Mouse (Mus musculus) limb, embryonic 12.5 days (tissue): ENCODE measurements around the gene Zan. TPM values are rescaled to one million over a fixed set of nuclear protein-coding genes. Genes with fewer than 3 reads are reported as not detected.

Experiments
- ATAC-seq: fragments of 200-750 bp; cut with Nextera tagmentation; 2 replicates; pipeline ENCODE4 v1.8.0; 2017; ENCODE audit warnings: low read depth, moderate TSS enrichment; ENCODE audit not compliant: insufficient number of reproducible peaks, insufficient read depth, low FRiP score, low TSS enrichment
- H3K27ac ChIP-seq: fragments of 300-500 bp; sonication (generic); 2 replicates; pipeline ENCODE4 v1.5.1; 2016; ENCODE audit warnings: mild to moderate bottlenecking, moderate library complexity
- H3K27me3 ChIP-seq: fragments of 300-500 bp; sonication (generic); 2 replicates; pipeline ENCODE4 v1.6.1; 2016; ENCODE audit warnings: mild to moderate bottlenecking, moderate library complexity
- H3K36me3 ChIP-seq: fragments of 300-500 bp; sonication (generic); 2 replicates; pipeline ENCODE4 v1.6.1; 2016; ENCODE audit warnings: mild to moderate bottlenecking, moderate library complexity
- H3K4me1 ChIP-seq: fragments of 300-500 bp; sonication (generic); replicated peaks from 2 replicates; pipeline ENCODE4 v1.6.1; 2016
- H3K4me2 ChIP-seq: fragments of 300-500 bp; sonication (generic); 2 replicates; pipeline ENCODE4 v1.6.1; 2016; ENCODE audit warnings: mild to moderate bottlenecking, moderate library complexity
- H3K4me3 ChIP-seq: fragments of 300-500 bp; sonication (generic); replicated peaks from 2 replicates; pipeline ENCODE4 v1.5.1; 2016; ENCODE audit warnings: mild to moderate bottlenecking
- H3K9ac ChIP-seq: fragments of 300-500 bp; sonication (generic); replicated peaks from 2 replicates; pipeline ENCODE4 v1.6.1; 2016; ENCODE audit warnings: mild to moderate bottlenecking, moderate library complexity
- H3K9me3 ChIP-seq: fragments of 300-500 bp; sonication (generic); 2 replicates; pipeline ENCODE4 v1.6.1; 2016; ENCODE audit warnings: mild to moderate bottlenecking, moderate library complexity
- whole genome bisulfite sequencing: fragments of 180-500 bp; shearing (Covaris S2); methylation state at CpG from one replicate; pipeline ENCODE4 v1.1.7; 2016; 5-methylcytosine and 5-hydroxymethylcytosine counted together
- polyA plus RNA-seq: library from polyadenylated mRNA; unstranded; fragments of >200 nt; fragmentation: Nextera tagmentation; extraction: Ambion mirVana; gene quantifications from 2 replicates; pipeline ENCODE4 v1.2.1, GENCODE M21; 2016

Zan gene
- polyA plus RNA-seq, 1 experiment from 2014 or later = 0.08 TPM

GRCm38 (mm10) chr5:137411235-137411634 is 65.6 kb downstream of the Zan start:
- H3K27me3 ChIP-seq = no peaks in the 10 kb centered on the region
- H3K9ac ChIP-seq = no peak overlapping the region
- ATAC-seq = no peak
- H3K4me1 ChIP-seq = peaks cover 10% of the 10 kb centered on the region; the same call in 1 of the 2 replicates
- H3K36me3 ChIP-seq = no peaks in the 10 kb centered on the region
- WGBS = 70% methylated on average over 8 of the region's 8 CpGs
- H3K4me2 ChIP-seq = no peak overlapping the region
- no peaks in the 10 kb centered on the region for H3K9me3 ChIP-seq
- no peak overlapping the region for H3K4me3 ChIP-seq
- H3K27ac ChIP-seq = no peak overlapping the region

GRCm38 (mm10) chr5:137410549-137410948 is 66.3 kb downstream of the Zan start:
- H3K9me3 ChIP-seq = no peaks in the 10 kb centered on the region
- no peak overlapping the region for H3K4me3 ChIP-seq
- H3K27me3 ChIP-seq = no peaks in the 10 kb centered on the region
- no peak overlapping the region for H3K9ac ChIP-seq
- H3K4me1 ChIP-seq = peaks cover 10% of the 10 kb centered on the region; the same call in 1 of the 2 replicates
- no peak overlapping the region for H3K27ac ChIP-seq
- WGBS = 94% methylated on average over 3 of the region's 3 CpGs
- H3K4me2 ChIP-seq = no peak overlapping the region
- no peaks in the 10 kb centered on the region for H3K36me3 ChIP-seq
- no peak for ATAC-seq

- Histone ChIP-seq H3K27ac (no peak overlapping the region), H3K9ac (no peak overlapping the region), H3K36me3 (no peaks in the 10 kb centered on the region), H3K4me3 (no peak overlapping the region), H3K4me1 (peaks cover 10% of the 10 kb centered on the region; the same call in 1 of the 2 replicates), H3K4me2 (no peak overlapping the region), H3K9me3 (no peaks in the 10 kb centered on the region), H3K27me3 (no peaks in the 10 kb centered on the region)
- WGBS = 70% methylated on average over 3 of the region's 3 CpGs
- ATAC-seq = no peak
These were observed 66.8 kb downstream of the Zan start for GRCm38 (mm10) chr5:137410066-137410465.

- H3K27ac ChIP-seq = no peak overlapping the region
- H3K4me2 ChIP-seq = no peak overlapping the region
- ATAC-seq = no peak
- 75% methylated on average over 6 of the region's 6 CpGs for WGBS
- H3K9ac ChIP-seq = no peak overlapping the region
- no peak overlapping the region for H3K4me3 ChIP-seq
- peaks cover 10% of the 10 kb centered on the region; the same call in 1 of the 2 replicates for H3K4me1 ChIP-seq
- no peaks in the 10 kb centered on the region for H3K9me3 ChIP-seq
- H3K36me3 ChIP-seq = no peaks in the 10 kb centered on the region
- H3K27me3 ChIP-seq = no peaks in the 10 kb centered on the region
These were observed 67.4 kb downstream of the Zan start for GRCm38 (mm10) chr5:137409451-137409850.

GRCm38 (mm10) chr5:137404081-137404480 is 72.8 kb downstream of the Zan start:
- H3K27me3 ChIP-seq = no peaks in the 10 kb centered on the region
- no peaks in the 10 kb centered on the region for H3K36me3 ChIP-seq
- H3K27ac ChIP-seq = no peak overlapping the region
- H3K9ac ChIP-seq = no peak overlapping the region
- H3K4me1 ChIP-seq = peaks cover 10% of the 10 kb centered on the region; the same call in 1 of the 2 replicates
- H3K9me3 ChIP-seq = no peaks in the 10 kb centered on the region
- H3K4me2 ChIP-seq = no peak overlapping the region
- ATAC-seq = no peak
- WGBS = 83% methylated on average over 2 of the region's 2 CpGs
- H3K4me3 ChIP-seq = no peak overlapping the region

GRCm38 (mm10) chr5:137394456-137394855 is 82.4 kb downstream of the Zan start:
- no peak overlapping the region for H3K4me2 ChIP-seq
- H3K9me3 ChIP-seq = no peaks in the 10 kb centered on the region
- no peak overlapping the region for H3K4me3 ChIP-seq
- H3K9ac ChIP-seq = no peak overlapping the region
- H3K4me1 ChIP-seq = no peaks in the 10 kb centered on the region
- no peaks in the 10 kb centered on the region for H3K36me3 ChIP-seq
- no peak for ATAC-seq
- 42% methylated on average over 7 of the region's 7 CpGs for WGBS
- no peak overlapping the region for H3K27ac ChIP-seq
- peaks cover 6% of the 10 kb centered on the region; the same call in 1 of the 2 replicates for H3K27me3 ChIP-seq

- Histone ChIP-seq H3K27me3 (peaks cover 6% of the 10 kb centered on the region; the same call in 1 of the 2 replicates), H3K9ac (no peak overlapping the region), H3K4me1 (no peaks in the 10 kb centered on the region), H3K4me2 (no peak overlapping the region), H3K36me3 (no peaks in the 10 kb centered on the region), H3K4me3 (no peak overlapping the region), H3K27ac (no peak overlapping the region), H3K9me3 (no peaks in the 10 kb centered on the region)
- no peak for ATAC-seq
- 83% methylated on average over 8 of the region's 8 CpGs for WGBS
These were observed 85.2 kb downstream of the Zan start for GRCm38 (mm10) chr5:137391641-137392040.

GRCm38 (mm10) chr5:137386712-137387111 is 90.2 kb downstream of the Zan start:
- Histone ChIP-seq H3K4me3 (no peak overlapping the region), H3K4me1 (0 out of 2 replicates have a peak, but pooled peaks cover 4% of the 10 kb centered on the region), H3K9ac (no peak overlapping the region), H3K27ac (no peak overlapping the region), H3K9me3 (no peaks in the 10 kb centered on the region), H3K4me2 (no peak overlapping the region), H3K36me3 (no peaks in the 10 kb centered on the region), H3K27me3 (no peaks in the 10 kb centered on the region)
- no peak for ATAC-seq
- 83% methylated on average over 7 of the region's 7 CpGs for WGBS

- Histone ChIP-seq H3K4me1 (peaks cover 10% of the 10 kb centered on the region; the same call in 1 of the 2 replicates), H3K9me3 (no peaks in the 10 kb centered on the region), H3K4me3 (no peak overlapping the region), H3K27ac (no peak overlapping the region), H3K36me3 (no peaks in the 10 kb centered on the region), H3K9ac (no peak overlapping the region), H3K27me3 (no peaks in the 10 kb centered on the region), H3K4me2 (no peak overlapping the region)
- 73% methylated on average over 7 of the region's 7 CpGs for WGBS
- no peak for ATAC-seq
These were observed 93.4 kb downstream of the Zan start for GRCm38 (mm10) chr5:137383441-137383840.

- Histone ChIP-seq H3K27me3 (no peaks in the 10 kb centered on the region), H3K4me3 (no peak overlapping the region), H3K4me2 (no peak overlapping the region), H3K27ac (no peak overlapping the region), H3K9ac (no peak overlapping the region), H3K36me3 (peaks cover under 1% of the 10 kb centered on the region; the same call in 1 of the 2 replicates), H3K9me3 (no peaks in the 10 kb centered on the region), H3K4me1 (peaks cover 18% of the 10 kb centered on the region)
- WGBS = 50% methylated on average over 4 of the region's 4 CpGs
- ATAC-seq = no peak
These were observed 95.7 kb downstream of the Zan start for GRCm38 (mm10) chr5:137381152-137381551.

GRCm38 (mm10) chr5:137377603-137378002 is 99.3 kb downstream of the Zan start:
- H3K4me2 ChIP-seq = peak overlapping the region; percentile 45
- no peak for ATAC-seq
- no peak overlapping the region for H3K9ac ChIP-seq
- H3K4me1 ChIP-seq = peaks cover 14% of the 10 kb centered on the region
- no peaks in the 10 kb centered on the region for H3K9me3 ChIP-seq
- WGBS = 30% methylated on average over 10 of the region's 15 CpGs
- no peak overlapping the region for H3K27ac ChIP-seq
- peaks cover 36% of the 10 kb centered on the region for H3K36me3 ChIP-seq
- H3K4me3 ChIP-seq = no peak overlapping the region
- no peaks in the 10 kb centered on the region for H3K27me3 ChIP-seq

GRCm38 (mm10) chr5:137377176-137377575 is 99.7 kb downstream of the Zan start:
- Histone ChIP-seq H3K27me3 (no peaks in the 10 kb centered on the region), H3K36me3 (peaks cover 41% of the 10 kb centered on the region), H3K9ac (no peak overlapping the region), H3K27ac (peak overlapping the region; percentile 56; the same call in 1 of the 2 replicates), H3K4me2 (peak overlapping the region; percentile 45), H3K4me3 (no peak overlapping the region), H3K9me3 (no peaks in the 10 kb centered on the region), H3K4me1 (peaks cover 14% of the 10 kb centered on the region)
- ATAC-seq = 0 out of 2 replicates have a peak, but pooled peaks have one; percentile 1
- 37% methylated on average over 11 of the region's 11 CpGs for WGBS
